Mouse (Mus musculus) lung, embryonic 16.5 days (tissue): ENCODE data around the gene Med19. TPM values are rescaled to one million over a fixed set of nuclear protein-coding genes. Genes with fewer than 3 reads are reported as not detected.

Experiments used
- ATAC-seq: fragments of 200-750 bp; cut with Nextera tagmentation; 2 replicates; pipeline ENCODE4 v1.8.0; 2017; ENCODE audit warnings: low read depth, mild to moderate bottlenecking, moderate library complexity
- H3K27ac ChIP-seq: fragments of 300-500 bp; sonication (generic); 2 replicates; pipeline ENCODE4 v1.5.1; 2014; ENCODE audit warnings: mild to moderate bottlenecking, control low read depth, low read length
- H3K27me3 ChIP-seq: fragments of 300-500 bp; sonication (generic); 2 replicates; pipeline ENCODE4 v1.6.1; 2014; ENCODE audit warnings: low read depth, low read length, mixed read lengths; ENCODE audit not compliant: control insufficient read depth, insufficient read depth
- H3K36me3 ChIP-seq: fragments of 300-500 bp; sonication (generic); 2 replicates; pipeline ENCODE4 v1.6.1; 2014; ENCODE audit warnings: low read length; ENCODE audit not compliant: control insufficient read depth, insufficient read depth
- H3K4me1 ChIP-seq: fragments of 300-500 bp; sonication (generic); replicated peaks from 2 replicates; pipeline ENCODE4 v1.6.1; 2014; ENCODE audit warnings: low read length, mixed read lengths; ENCODE audit not compliant: control insufficient read depth, insufficient read depth
- H3K4me2 ChIP-seq: fragments of 300-500 bp; sonication (generic); 2 replicates; pipeline ENCODE4 v1.6.1; 2014; ENCODE audit warnings: low read depth, low read length, control low read depth
- H3K4me3 ChIP-seq: fragments of 300-500 bp; sonication (generic); 2 replicates; pipeline ENCODE4 v1.5.1; 2014; ENCODE audit warnings: mild to moderate bottlenecking, low read length, control low read depth
- H3K9ac ChIP-seq: fragments of 300-500 bp; sonication (generic); 2 replicates; pipeline ENCODE4 v1.6.1; 2014; ENCODE audit warnings: low read length, control low read depth
- H3K9me3 ChIP-seq: fragments of 300-500 bp; sonication (generic); 2 replicates; pipeline ENCODE4 v1.6.1; 2016; ENCODE audit warnings: low read length; ENCODE audit not compliant: control insufficient read depth
- WGBS: fragments of 180-500 bp; shearing (Covaris S2); extraction: QIAGEN DNeasy Blood & Tissue Kit; methylation state at CpG from one replicate; pipeline ENCODE4 v1.1.7; 2014; 5-methylcytosine and 5-hydroxymethylcytosine counted together
- polyA plus RNA-seq: library from polyadenylated mRNA; unstranded; fragments of >200 nt; fragmentation: Nextera tagmentation; extraction: Ambion mirVana; gene quantifications from 2 replicates; pipeline ENCODE4 v1.2.1, GENCODE M21; 2015

Gene Med19
- polyA plus RNA-seq, 1 experiment from 2014 or later: 38.0 TPM

- WGBS: under 1% methylated on average over 25 of the region's 26 CpGs
- peaks cover 10% of the 10 kb centered on the region for H3K4me1 ChIP-seq
- no peak for ATAC-seq
- no peaks in the 10 kb centered on the region for H3K27me3 ChIP-seq
- peak overlapping the region; percentile 80 for H3K4me3 ChIP-seq
- H3K27ac ChIP-seq: peak overlapping the region; percentile 98
- peaks cover 11% of the 10 kb centered on the region for H3K36me3 ChIP-seq
- H3K9me3 ChIP-seq: no peaks in the 10 kb centered on the region
- H3K4me2 ChIP-seq: peak overlapping the region; percentile 76
- H3K9ac ChIP-seq: peak overlapping the region; percentile 91
Measured at GRCm38 (mm10) chr2:84714422-84714810, 36.2 kb downstream of the Med19 start.

- H3K9me3 ChIP-seq: no peaks in the 10 kb centered on the region
- peak within 1 kb of the TSS; percentile 87 for H3K4me2 ChIP-seq
- peaks cover 8% of the 10 kb centered on the region for H3K36me3 ChIP-seq
- under 1% methylated on average over 64 of the region's 107 CpGs for WGBS
- H3K27ac ChIP-seq: peak within 1 kb of the TSS; percentile 98
- no peaks in the 10 kb centered on the region for H3K27me3 ChIP-seq
- peaks cover 10% of the 10 kb centered on the region for H3K4me1 ChIP-seq
- peak within 1 kb of the TSS; percentile 91 for H3K9ac ChIP-seq
- peak within 1 kb of the TSS; percentile 80 for H3K4me3 ChIP-seq
- peak; percentile 94 for ATAC-seq
Measured at GRCm38 (mm10) chr2:84714811-84715561, 36.8 kb downstream of the Med19 start, which contains the start of gene Zdhhc5. Zdhhc5 (minus strand) TSS chr2:84715180.

GRCm38 (mm10) chr2:84715562-84716361, 37.6 kb downstream of the Med19 start:
- peak overlapping the region; percentile 80 for H3K4me3 ChIP-seq
- under 1% methylated on average over 33 of the region's 33 CpGs for WGBS
- H3K4me2 ChIP-seq: peak overlapping the region; percentile 87

GRCm38 (mm10) chr2:84716423-84717355, 38.5 kb downstream of the Med19 start:
- 22% methylated on average over 9 of the region's 9 CpGs for WGBS
- H3K4me2 ChIP-seq: peak overlapping the region; percentile 87
- H3K9me3 ChIP-seq: no peaks in the 10 kb centered on the region
- H3K9ac ChIP-seq: peak overlapping the region; percentile 81
- ATAC-seq: no peak
- H3K27me3 ChIP-seq: no peaks in the 10 kb centered on the region
- H3K4me3 ChIP-seq: peak overlapping the region; percentile 80
- H3K4me1 ChIP-seq: peaks cover 10% of the 10 kb centered on the region
- no peaks in the 10 kb centered on the region for H3K36me3 ChIP-seq
- H3K27ac ChIP-seq: peak overlapping the region; percentile 98

More at GRCm38 (mm10) chr2:84715562-84716361, 37.6 kb downstream of the Med19 start:
- H3K27ac ChIP-seq: peak overlapping the region; percentile 98
- H3K9ac ChIP-seq: peak overlapping the region; percentile 81
- H3K27me3 ChIP-seq: no peaks in the 10 kb centered on the region
- ATAC-seq: peak; percentile 96
- H3K9me3 ChIP-seq: no peaks in the 10 kb centered on the region
- H3K36me3 ChIP-seq: peaks cover 1% of the 10 kb centered on the region; the same call in 1 of the 2 replicates
- peaks cover 10% of the 10 kb centered on the region for H3K4me1 ChIP-seq

- H3K27ac ChIP-seq: no peak overlapping the region
- ATAC-seq: no peak
- H3K9ac ChIP-seq: no peak overlapping the region
- H3K4me1 ChIP-seq: peaks cover 10% of the 10 kb centered on the region
- no peaks in the 10 kb centered on the region for H3K36me3 ChIP-seq
- H3K4me2 ChIP-seq: no peak overlapping the region
- WGBS: 91% methylated on average over 4 of the region's 4 CpGs
- H3K27me3 ChIP-seq: no peaks in the 10 kb centered on the region
- H3K4me3 ChIP-seq: no peak overlapping the region
- no peaks in the 10 kb centered on the region for H3K9me3 ChIP-seq
Measured at GRCm38 (mm10) chr2:84717357-84717756, 39.2 kb downstream of the Med19 start.

DNA sequence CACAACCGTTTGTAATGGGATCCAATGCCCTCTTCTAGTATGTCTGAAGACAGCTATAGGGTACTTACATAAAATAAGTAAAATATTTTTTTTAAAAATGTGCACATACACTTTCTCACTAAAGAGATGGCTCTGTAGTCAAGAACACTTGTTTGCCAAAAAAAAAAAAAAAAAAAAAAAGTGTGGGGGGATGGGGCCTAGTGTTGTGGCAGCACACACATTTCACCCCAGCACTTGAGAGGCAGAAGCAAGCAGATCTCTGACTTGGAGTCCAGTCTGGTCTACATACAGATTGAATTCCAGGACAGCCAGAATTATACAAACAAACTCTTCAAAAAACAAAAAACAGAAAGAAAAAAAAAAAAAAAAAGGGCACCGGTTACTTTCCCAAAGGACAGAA, 42.5 kb downstream of the Med19 start:
- H3K4me1 ChIP-seq: peaks cover 2% of the 10 kb centered on the region; the same call in 1 of the 2 replicates
- 80% methylated on average over 2 of the region's 2 CpGs for WGBS
- no peak overlapping the region for H3K9ac ChIP-seq
- H3K36me3 ChIP-seq: peaks cover 11% of the 10 kb centered on the region; the same call in 1 of the 2 replicates
- H3K27me3 ChIP-seq: no peaks in the 10 kb centered on the region
- H3K4me3 ChIP-seq: no peak overlapping the region
- H3K9me3 ChIP-seq: no peaks in the 10 kb centered on the region
- no peak overlapping the region for H3K4me2 ChIP-seq
- ATAC-seq: no peak
- no peak overlapping the region for H3K27ac ChIP-seq

- Histone ChIP-seq H3K4me2 (no peak overlapping the region), H3K9me3 (no peaks in the 10 kb centered on the region), H3K36me3 (peaks cover 11% of the 10 kb centered on the region; the same call in 1 of the 2 replicates), H3K4me3 (no peak overlapping the region), H3K27ac (no peak overlapping the region), H3K27me3 (no peaks in the 10 kb centered on the region), H3K9ac (no peak overlapping the region), H3K4me1 (peaks cover 6% of the 10 kb centered on the region)
- ATAC-seq: no peak
- WGBS: 74% methylated on average over 3 of the region's 3 CpGs
Measured at GRCm38 (mm10) chr2:84721182-84721581, 43.0 kb downstream of the Med19 start.

DNA sequence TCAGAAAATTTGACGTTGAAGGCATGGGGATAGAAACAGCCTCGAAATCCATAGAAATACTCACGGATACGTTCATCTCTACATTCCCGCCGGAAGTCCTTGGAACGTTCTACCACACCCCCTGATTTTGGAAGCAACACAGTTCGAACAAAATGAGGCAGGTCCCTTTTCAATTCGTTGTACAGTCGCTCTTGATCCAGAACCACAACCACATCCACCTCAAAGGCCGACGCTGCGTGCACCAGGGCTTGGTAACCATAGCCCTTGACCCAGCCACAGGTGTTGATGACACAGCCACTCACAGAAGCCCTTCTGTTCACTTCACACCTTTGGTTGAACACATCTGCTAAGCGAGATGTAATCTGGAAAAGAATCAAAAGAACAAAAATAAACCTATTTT, 45.7 kb downstream of the Med19 start:
- no peak overlapping the region for H3K27ac ChIP-seq
- no peak overlapping the region for H3K9ac ChIP-seq
- no peaks in the 10 kb centered on the region for H3K27me3 ChIP-seq
- H3K4me2 ChIP-seq: no peak overlapping the region
- 87% methylated on average over 14 of the region's 14 CpGs for WGBS
- no peak overlapping the region for H3K4me3 ChIP-seq
- H3K4me1 ChIP-seq: peaks cover 9% of the 10 kb centered on the region
- no peak for ATAC-seq
- peaks cover 11% of the 10 kb centered on the region; the same call in 1 of the 2 replicates for H3K36me3 ChIP-seq
- H3K9me3 ChIP-seq: no peaks in the 10 kb centered on the region
